Mouse (Mus musculus): ENCODE results near the gene Cdkal1. TPM values are rescaled to one million over a fixed set of nuclear protein-coding genes. Genes with fewer than 3 reads are reported as not detected.

Gene Cdkal1
- polyA plus RNA-seq, 1 experiment from 2014 or later: 33.9 TPM

- Histone ChIP-seq H3K9ac (no peak overlapping the region), H3K4me1 (no peaks in the 10 kb centered on the region), H3K27ac (no peak overlapping the region), H3K4me2 (no peak overlapping the region), H3K27me3 (no peaks in the 10 kb centered on the region), H3K4me3 (replicated peaks) (no peak overlapping the region), H3K9me3 (no peaks in the 10 kb centered on the region), H3K36me3 (replicated peaks) (no peaks in the 10 kb centered on the region)
- 75% methylated on average over 13 of the region's 13 CpGs for WGBS
- no peak for ATAC-seq (ENCODE audit: low FRiP score)
Observed at GRCm38 (mm10) chr13:29150120-29150519, 705.4 kb downstream of the Cdkal1 start.

DNA sequence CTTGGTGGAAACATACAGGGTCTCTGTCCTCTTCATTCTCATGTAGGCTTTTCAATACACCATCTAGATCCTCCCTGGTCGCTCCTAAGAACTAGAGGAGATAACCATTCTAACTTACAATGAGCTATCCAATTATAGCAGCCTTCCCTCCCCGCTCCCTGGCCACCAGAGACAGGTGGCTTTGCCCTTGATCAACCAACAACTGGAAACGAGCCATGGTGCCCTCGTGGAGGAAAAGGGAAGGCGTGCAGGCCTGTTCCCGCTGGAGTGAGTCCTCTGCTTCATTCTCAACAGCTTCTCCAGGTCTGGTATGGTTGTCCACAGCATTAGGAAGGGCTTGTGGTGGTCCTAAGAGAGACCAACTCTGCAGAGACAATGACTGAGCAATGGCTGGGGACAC lies 706.1 kb downstream of the Cdkal1 start:
- H3K9ac ChIP-seq: no peak overlapping the region
- ATAC-seq (ENCODE audit: low FRiP score): no peak
- no peaks in the 10 kb centered on the region for H3K9me3 ChIP-seq
- no peak overlapping the region for H3K4me2 ChIP-seq
- WGBS: 88% methylated on average over 6 of the region's 6 CpGs
- no peak overlapping the region for H3K4me3 ChIP-seq (replicated peaks)
- no peaks in the 10 kb centered on the region for H3K36me3 ChIP-seq (replicated peaks)
- no peaks in the 10 kb centered on the region for H3K4me1 ChIP-seq
- H3K27ac ChIP-seq: no peak overlapping the region
- no peaks in the 10 kb centered on the region for H3K27me3 ChIP-seq

- H3K4me1 ChIP-seq: no peaks in the 10 kb centered on the region
- 93% methylated on average over 9 of the region's 9 CpGs for WGBS
Observed at GRCm38 (mm10) chr13:29148616-29149015, 706.9 kb downstream of the Cdkal1 start.

More at GRCm38 (mm10) chr13:29148616-29149015, 706.9 kb downstream of the Cdkal1 start:
- Histone ChIP-seq H3K36me3 (replicated peaks) (no peaks in the 10 kb centered on the region), H3K27ac (no peak overlapping the region), H3K4me3 (replicated peaks) (no peak overlapping the region), H3K9ac (no peak overlapping the region), H3K9me3 (no peaks in the 10 kb centered on the region), H3K27me3 (no peaks in the 10 kb centered on the region), H3K4me2 (no peak overlapping the region)
- no peak for ATAC-seq (ENCODE audit: low FRiP score)

Other genes with a start within 250 kb of the Cdkal1 start
- gene E2f3, start 130.4 kb upstream of the Cdkal1 start, polyA plus RNA-seq (2016; fragmentation: Nextera tagmentation; extraction: Ambion mirVana): 20.9 and 23.1 TPM in 2 replicates